Mouse (Mus musculus) heart, postnatal 0 days (tissue): Measurements from ENCODE around the gene Ldlr. TPM values are rescaled to one million over a fixed set of nuclear protein-coding genes. Genes with fewer than 3 reads are reported as not detected.
"Not testable (repeated sequence)": the region's sequence is repeated elsewhere in the genome, so short reads cannot be mapped to it uniquely, and the experiment has no call there.

Source experiments
- ATAC-seq: fragments of 200-750 bp; cut with Nextera tagmentation; 2 replicates; pipeline ENCODE4 v1.8.0; 2017; ENCODE audit warnings: low read depth, moderate number of reproducible peaks, moderate library complexity; ENCODE audit not compliant: insufficient read depth
- DNase-seq: peaks from one replicate; pipeline ENCODE4 v3.0.0-alpha.2; 2016; ENCODE audit warnings: low spot score
- H3K27ac ChIP-seq: fragments of 300-500 bp; sonication (generic); 2 replicates; pipeline ENCODE4 v1.5.1; 2014; ENCODE audit warnings: low read depth, mild to moderate bottlenecking
- H3K27me3 ChIP-seq: fragments of 300-500 bp; sonication (generic); 2 replicates; pipeline ENCODE4 v1.6.1; 2014; ENCODE audit warnings: low read length, mixed read lengths; ENCODE audit not compliant: control insufficient read depth, insufficient read depth
- H3K36me3 ChIP-seq: fragments of 300-500 bp; sonication (generic); replicated peaks from 2 replicates; pipeline ENCODE4 v1.6.1; 2014; ENCODE audit warnings: low read length, mixed read lengths; ENCODE audit not compliant: control insufficient read depth, insufficient read depth
- H3K4me1 ChIP-seq: fragments of 300-500 bp; sonication (generic); 2 replicates; pipeline ENCODE4 v1.6.1; 2014; ENCODE audit warnings: antibody characterized with exemption; ENCODE audit not compliant: control insufficient read depth, insufficient read depth
- H3K4me2 ChIP-seq: fragments of 300-500 bp; sonication (generic); 2 replicates; pipeline ENCODE4 v1.6.1; 2014; ENCODE audit warnings: low read depth, mild to moderate bottlenecking, low read length, moderate library complexity
- H3K4me3 ChIP-seq: fragments of 300-500 bp; sonication (generic); 2 replicates; pipeline ENCODE4 v1.5.1; 2014; ENCODE audit warnings: low read depth, low read length
- H3K9ac ChIP-seq: fragments of 300-500 bp; sonication (generic); replicated peaks from 2 replicates; pipeline ENCODE4 v1.6.1; 2014; ENCODE audit warnings: low read depth, low read length, mixed read lengths
- H3K9me3 ChIP-seq: fragments of 300-500 bp; sonication (generic); replicated peaks from 2 replicates; pipeline ENCODE4 v1.6.1; 2016; ENCODE audit warnings: low read length; ENCODE audit not compliant: control insufficient read depth
- CTCF ChIP-seq: IDR thresholded peaks from 2 replicates; pipeline ENCODE4 v1.5.1; 2016; ENCODE audit warnings: antibody characterized with exemption, control low read depth, low read depth
- EP300 ChIP-seq: IDR thresholded peaks from 2 replicates; pipeline ENCODE4 v1.6.1; 2016; ENCODE audit warnings: antibody characterized with exemption, low read depth
- WGBS: fragments of 180-500 bp; shearing (Covaris S2); extraction: QIAGEN DNeasy Blood & Tissue Kit; methylation state at CpG from one replicate; pipeline ENCODE4 v1.1.7; 2014; 5-methylcytosine and 5-hydroxymethylcytosine counted together
- polyA plus RNA-seq: library from polyadenylated mRNA; unstranded; fragments of >200 nt; fragmentation: Nextera tagmentation; extraction: Ambion mirVana; gene quantifications from 2 replicates; pipeline ENCODE4 v1.2.1, GENCODE M21; 2015
- total RNA-seq: library from RNA; depleted of rRNA; stranded (reverse); fragments of >200 nt; gene quantifications from 2 replicates; pipeline ENCODE4 v1.2.3, GENCODE M21; 2014; ENCODE audit warnings: low replicate concordance

Gene Ldlr
- total and polyA plus RNA-seq, 2 experiments from 2014 or later: 10.9 to 36.8 TPM

DNA sequence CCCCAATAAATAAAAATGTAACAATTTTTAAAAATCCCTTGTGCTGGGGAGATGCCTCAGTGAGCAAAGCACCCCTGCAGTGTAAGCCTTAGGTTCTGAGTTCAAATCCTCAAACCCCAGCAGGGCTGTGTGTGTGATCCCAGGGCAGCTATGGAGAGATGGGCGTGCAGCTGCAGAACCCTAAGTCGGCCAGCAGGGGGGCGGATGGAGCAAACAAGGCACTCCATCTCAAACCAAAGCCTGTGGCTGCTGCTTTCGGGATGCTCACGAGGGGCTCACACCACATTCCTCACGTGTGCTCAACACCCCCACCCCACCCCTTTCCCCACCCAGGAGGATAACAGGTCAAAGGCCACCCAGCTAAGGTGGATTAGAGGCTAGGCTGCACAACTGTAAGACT, 63.6 kb downstream of the Ldlr start:
- Histone ChIP-seq H3K9me3 (no peaks in the 10 kb centered on the region), H3K4me2 (no peak overlapping the region), H3K4me3 (no peak overlapping the region), H3K27me3 (no peaks in the 10 kb centered on the region), H3K27ac (peak overlapping the region; percentile 24; the same call in 1 of the 2 replicates), H3K36me3 (peaks cover 53% of the 10 kb centered on the region), H3K4me1 (peaks cover 21% of the 10 kb centered on the region), H3K9ac (no peak overlapping the region)
- TF ChIP-seq CTCF (peak; percentile 72), EP300 (no peak)
- DNase-seq (peak; percentile 68), ATAC-seq (0 out of 2 replicates have a peak, but pooled peaks have one; percentile 19)
- 16% methylated on average over 6 of the region's 6 CpGs for WGBS

- Histone ChIP-seq H3K27me3 (no peaks in the 10 kb centered on the region), H3K4me2 (no peak overlapping the region), H3K9ac (no peak overlapping the region), H3K27ac (peak overlapping the region; percentile 65), H3K36me3 (peaks cover 53% of the 10 kb centered on the region), H3K9me3 (no peaks in the 10 kb centered on the region), H3K4me3 (no peak overlapping the region), H3K4me1 (peaks cover 26% of the 10 kb centered on the region)
- WGBS: 64% methylated on average over 5 of the region's 5 CpGs
- TF ChIP-seq EP300 (no peak), CTCF (no peak)
- DNase-seq (no peak), ATAC-seq (no peak)
Measured at GRCm38 (mm10) chr9:21787654-21788053, 64.4 kb downstream of the Ldlr start.

DNA sequence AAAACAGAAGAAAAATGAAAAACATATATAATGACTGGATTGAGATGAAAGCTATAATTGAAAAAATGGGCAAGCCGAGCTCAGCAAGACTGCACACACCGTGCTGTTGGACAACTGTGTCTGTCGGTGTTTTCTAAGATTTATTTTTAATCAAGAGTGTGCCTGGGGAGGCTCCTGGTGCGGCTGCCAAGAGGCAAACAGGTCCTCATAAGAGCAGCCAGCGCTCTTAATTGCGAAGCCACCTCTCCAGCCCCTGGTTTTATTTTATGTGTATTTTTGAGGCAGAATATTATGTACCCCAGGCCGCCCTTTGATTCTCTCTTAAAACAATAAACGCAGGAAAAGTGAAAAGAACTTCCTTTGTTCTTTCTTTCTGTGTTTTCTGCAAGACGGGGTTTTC, 65.0 kb downstream of the Ldlr start:
- DNase-seq (no peak), ATAC-seq (no peak)
- Histone ChIP-seq H3K9ac (no peak overlapping the region), H3K36me3 (peaks cover 56% of the 10 kb centered on the region), H3K9me3 (no peaks in the 10 kb centered on the region), H3K4me3 (no peak overlapping the region), H3K4me1 (peaks cover 30% of the 10 kb centered on the region), H3K27me3 (no peaks in the 10 kb centered on the region), H3K27ac (peak overlapping the region; percentile 65), H3K4me2 (no peak overlapping the region)
- WGBS: 48% methylated on average over 9 of the region's 9 CpGs
- TF ChIP-seq CTCF (no peak), EP300 (no peak)

- H3K9ac ChIP-seq: no peak overlapping the region
- 15% methylated on average over 8 of the region's 8 CpGs for WGBS
- ATAC-seq (peak; percentile 85), DNase-seq (peak; percentile 77)
- H3K4me2 ChIP-seq: peak overlapping the region; percentile 27
- TF ChIP-seq EP300 (peak; percentile 83), CTCF (no peak)
- H3K4me3 ChIP-seq: no peak overlapping the region
- H3K4me1 ChIP-seq: peaks cover 38% of the 10 kb centered on the region
- H3K9me3 ChIP-seq: no peaks in the 10 kb centered on the region
- H3K36me3 ChIP-seq: peaks cover 57% of the 10 kb centered on the region
- no peaks in the 10 kb centered on the region for H3K27me3 ChIP-seq
- peak overlapping the region; percentile 80 for H3K27ac ChIP-seq
Measured at GRCm38 (mm10) chr9:21791861-21792260, 68.6 kb downstream of the Ldlr start.

DNA sequence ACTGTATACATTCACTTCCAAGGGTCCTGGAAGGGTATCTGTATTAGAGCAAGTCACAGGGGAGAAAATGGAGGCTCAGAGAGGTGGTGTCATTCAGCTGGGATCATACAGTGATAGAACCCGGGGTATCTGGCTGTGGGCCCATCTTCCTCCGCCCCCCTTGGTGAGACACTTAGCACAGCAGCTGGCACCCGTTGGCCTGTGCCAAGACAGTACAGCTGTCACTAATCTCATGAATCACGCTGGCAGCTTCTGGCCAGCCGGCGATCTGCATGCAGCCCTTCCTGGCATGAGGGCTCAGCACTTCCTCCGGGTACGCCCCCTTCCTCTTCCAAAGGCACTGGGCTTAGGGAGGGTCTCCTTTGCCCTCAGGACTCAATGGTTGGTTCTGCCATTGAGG, 69.4 kb downstream of the Ldlr start:
- DNase-seq: no peak
- H3K4me1 ChIP-seq: peaks cover 46% of the 10 kb centered on the region
- TF ChIP-seq CTCF: no peak
- no peak for TF ChIP-seq EP300
- no peak overlapping the region for H3K4me3 ChIP-seq
- peak; percentile 29 for ATAC-seq
- peak overlapping the region; percentile 21; the same call in 1 of the 2 replicates for H3K9ac ChIP-seq
- peak overlapping the region; percentile 27; the same call in 1 of the 2 replicates for H3K4me2 ChIP-seq
- no peaks in the 10 kb centered on the region for H3K27me3 ChIP-seq
- no peaks in the 10 kb centered on the region for H3K9me3 ChIP-seq
- WGBS: 4% methylated on average over 8 of the region's 8 CpGs
- peak overlapping the region; percentile 80 for H3K27ac ChIP-seq
- H3K36me3 ChIP-seq: peaks cover 57% of the 10 kb centered on the region

DNA sequence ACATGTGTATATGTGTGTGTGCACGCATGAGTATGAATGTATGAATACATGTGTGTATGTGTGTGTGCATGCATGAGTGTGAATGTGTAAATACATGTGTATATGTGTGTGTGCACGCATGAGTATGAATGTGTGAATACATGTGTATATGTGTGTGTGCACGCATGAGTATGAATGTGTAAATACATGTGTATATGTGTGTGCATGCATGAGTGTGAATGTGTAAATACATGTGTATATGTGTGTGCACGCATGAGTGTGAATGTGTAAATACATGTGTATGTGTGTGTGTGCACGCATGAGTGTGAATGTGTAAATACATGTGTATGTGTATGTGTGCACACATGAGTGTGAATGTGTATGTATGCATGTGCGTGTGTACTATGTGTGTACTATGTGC, 70.2 kb downstream of the Ldlr start:
- H3K27ac ChIP-seq, H3K4me2 ChIP-seq, H3K9me3 ChIP-seq, H3K4me3 ChIP-seq, ATAC-seq, DNase-seq, H3K9ac ChIP-seq, H3K27me3 ChIP-seq: not testable (repeated sequence)
- H3K4me1 ChIP-seq: peaks cover 39% of the 10 kb centered on the region
- WGBS: 97% methylated on average over 6 of the region's 6 CpGs
- peaks cover 57% of the 10 kb centered on the region for H3K36me3 ChIP-seq
